Mouse (Mus musculus): ENCODE results near the gene P2rx7. TPM values are rescaled to one million over a fixed set of nuclear protein-coding genes. Genes with fewer than 3 reads are reported as not detected.
"Not testable (repeated sequence)": the region's sequence is repeated elsewhere in the genome, so short reads cannot be mapped to it uniquely, and the experiment has no call there.

The P2rx7 gene
- polyA plus RNA-seq, 1 experiment from 2014 or later = 1.9 TPM

GRCm38 (mm10) chr5:122636958-122637357, 6.8 kb upstream of the P2rx7 start:
- no peaks in the 10 kb centered on the region for H3K36me3 ChIP-seq (ENCODE audit: control insufficient read depth, insufficient read depth, low read length)
- H3K4me2 ChIP-seq (replicated peaks; ENCODE audit: low read depth, low read length) = peak overlapping the region; percentile 11; the same call in 1 of the 2 replicates
- no peak for ATAC-seq (ENCODE audit: insufficient number of reproducible peaks, insufficient read depth, low FRiP score, low read depth)
- 42% methylated on average over 16 of the region's 16 CpGs for whole genome bisulfite sequencing
- H3K27me3 ChIP-seq (ENCODE audit: control insufficient read depth, insufficient read depth, low read length) = no peaks in the 10 kb centered on the region
- H3K27ac ChIP-seq (ENCODE audit: low read length) = no peak overlapping the region
- H3K9ac ChIP-seq (replicated peaks; ENCODE audit: low read depth, low read length) = no peak overlapping the region
- H3K4me3 ChIP-seq (ENCODE audit: low read depth, low read length) = no peak overlapping the region
- H3K9me3 ChIP-seq (ENCODE audit: control insufficient read depth, low read depth, low read length) = no peaks in the 10 kb centered on the region
- H3K4me1 ChIP-seq (ENCODE audit: control insufficient read depth, insufficient read depth, low read length) = no peaks in the 10 kb centered on the region

- H3K9me3 ChIP-seq (ENCODE audit: control insufficient read depth, low read depth, low read length) = no peaks in the 10 kb centered on the region
- no peak overlapping the region for H3K4me3 ChIP-seq (ENCODE audit: low read depth, low read length)
- H3K4me1 ChIP-seq (ENCODE audit: control insufficient read depth, insufficient read depth, low read length) = no peaks in the 10 kb centered on the region
- no peak overlapping the region for H3K27ac ChIP-seq (ENCODE audit: low read length)
- no peak overlapping the region for H3K9ac ChIP-seq (replicated peaks; ENCODE audit: low read depth, low read length)
- 80% methylated on average over 2 of the region's 2 CpGs for WGBS
- no peak for ATAC-seq (ENCODE audit: insufficient number of reproducible peaks, insufficient read depth, low FRiP score, low read depth)
- no peak overlapping the region for H3K4me2 ChIP-seq (replicated peaks; ENCODE audit: low read depth, low read length)
- no peaks in the 10 kb centered on the region for H3K27me3 ChIP-seq (ENCODE audit: control insufficient read depth, insufficient read depth, low read length)
- no peaks in the 10 kb centered on the region for H3K36me3 ChIP-seq (ENCODE audit: control insufficient read depth, insufficient read depth, low read length)
Observed at GRCm38 (mm10) chr5:122638296-122638695, 5.4 kb upstream of the P2rx7 start.

GRCm38 (mm10) chr5:122639517-122639916, 4.2 kb upstream of the P2rx7 start:
- Histone ChIP-seq H3K27me3 (ENCODE audit: control insufficient read depth, insufficient read depth, low read length) (no peaks in the 10 kb centered on the region), H3K9me3 (ENCODE audit: control insufficient read depth, low read depth, low read length) (no peaks in the 10 kb centered on the region), H3K27ac (ENCODE audit: low read length) (no peak overlapping the region), H3K36me3 (ENCODE audit: control insufficient read depth, insufficient read depth, low read length) (no peaks in the 10 kb centered on the region), H3K4me3 (ENCODE audit: low read depth, low read length) (no peak overlapping the region), H3K9ac (replicated peaks; ENCODE audit: low read depth, low read length) (no peak overlapping the region), H3K4me1 (ENCODE audit: control insufficient read depth, insufficient read depth, low read length) (no peaks in the 10 kb centered on the region), H3K4me2 (replicated peaks; ENCODE audit: low read depth, low read length) (no peak overlapping the region)
- 94% methylated on average over 4 of the region's 4 CpGs for WGBS
- ATAC-seq (ENCODE audit: insufficient number of reproducible peaks, insufficient read depth, low FRiP score, low read depth) = no peak

- H3K4me3 ChIP-seq (ENCODE audit: low read depth, low read length) = no peak overlapping the region
- no peak overlapping the region for H3K9ac ChIP-seq (replicated peaks; ENCODE audit: low read depth, low read length)
- no peak overlapping the region for H3K27ac ChIP-seq (ENCODE audit: low read length)
- H3K9me3 ChIP-seq (ENCODE audit: control insufficient read depth, low read depth, low read length) = no peaks in the 10 kb centered on the region
- H3K4me1 ChIP-seq (ENCODE audit: control insufficient read depth, insufficient read depth, low read length) = no peaks in the 10 kb centered on the region
- 89% methylated on average over 5 of the region's 5 CpGs for WGBS
- ATAC-seq (ENCODE audit: insufficient number of reproducible peaks, insufficient read depth, low FRiP score, low read depth) = no peak
- H3K4me2 ChIP-seq (replicated peaks; ENCODE audit: low read depth, low read length) = no peak overlapping the region
- no peaks in the 10 kb centered on the region for H3K36me3 ChIP-seq (ENCODE audit: control insufficient read depth, insufficient read depth, low read length)
- no peaks in the 10 kb centered on the region for H3K27me3 ChIP-seq (ENCODE audit: control insufficient read depth, insufficient read depth, low read length)
Observed at GRCm38 (mm10) chr5:122639986-122640385, 3.7 kb upstream of the P2rx7 start.

GRCm38 (mm10) chr5:122644111-122644607, 448 bp downstream of the P2rx7 start:
- WGBS = 63% methylated on average over 15 of the region's 15 CpGs
- Histone ChIP-seq H3K9me3 (ENCODE audit: control insufficient read depth, low read depth, low read length) (no peaks in the 10 kb centered on the region), H3K9ac (replicated peaks; ENCODE audit: low read depth, low read length) (no peak overlapping the region), H3K4me1 (ENCODE audit: control insufficient read depth, insufficient read depth, low read length) (no peaks in the 10 kb centered on the region), H3K4me3 (ENCODE audit: low read depth, low read length) (no peak overlapping the region), H3K36me3 (ENCODE audit: control insufficient read depth, insufficient read depth, low read length) (no peaks in the 10 kb centered on the region), H3K27me3 (ENCODE audit: control insufficient read depth, insufficient read depth, low read length) (no peaks in the 10 kb centered on the region), H3K4me2 (replicated peaks; ENCODE audit: low read depth, low read length) (0 out of 2 replicates have a peak overlapping the region, but pooled peaks have one; percentile 7), H3K27ac (ENCODE audit: low read length) (no peak overlapping the region)
- no peak for ATAC-seq (ENCODE audit: insufficient number of reproducible peaks, insufficient read depth, low FRiP score, low read depth)

- Histone ChIP-seq H3K9me3 (ENCODE audit: control insufficient read depth, low read depth, low read length) (no peaks in the 10 kb centered on the region), H3K27ac (ENCODE audit: low read length) (no peak overlapping the region), H3K4me1 (ENCODE audit: control insufficient read depth, insufficient read depth, low read length) (no peaks in the 10 kb centered on the region), H3K4me2 (replicated peaks; ENCODE audit: low read depth, low read length) (no peak overlapping the region), H3K27me3 (ENCODE audit: control insufficient read depth, insufficient read depth, low read length) (no peaks in the 10 kb centered on the region), H3K36me3 (ENCODE audit: control insufficient read depth, insufficient read depth, low read length) (no peaks in the 10 kb centered on the region), H3K4me3 (ENCODE audit: low read depth, low read length) (no peak overlapping the region), H3K9ac (replicated peaks; ENCODE audit: low read depth, low read length) (no peak overlapping the region)
- 73% methylated on average over 6 of the region's 6 CpGs for WGBS
- ATAC-seq (ENCODE audit: insufficient number of reproducible peaks, insufficient read depth, low FRiP score, low read depth) = no peak
Observed at GRCm38 (mm10) chr5:122645290-122645689, 1.6 kb downstream of the P2rx7 start.

GRCm38 (mm10) chr5:122646050-122646449, 2.3 kb downstream of the P2rx7 start:
- Histone ChIP-seq H3K4me2 (replicated peaks; ENCODE audit: low read depth, low read length) (no peak overlapping the region), H3K27me3 (ENCODE audit: control insufficient read depth, insufficient read depth, low read length) (no peaks in the 10 kb centered on the region), H3K4me3 (ENCODE audit: low read depth, low read length) (no peak overlapping the region), H3K36me3 (ENCODE audit: control insufficient read depth, insufficient read depth, low read length) (no peaks in the 10 kb centered on the region), H3K9ac (replicated peaks; ENCODE audit: low read depth, low read length) (no peak overlapping the region), H3K4me1 (ENCODE audit: control insufficient read depth, insufficient read depth, low read length) (no peaks in the 10 kb centered on the region), H3K27ac (ENCODE audit: low read length) (no peak overlapping the region), H3K9me3 (ENCODE audit: control insufficient read depth, low read depth, low read length) (no peaks in the 10 kb centered on the region)
- 87% methylated on average over 11 of the region's 11 CpGs for WGBS
- no peak for ATAC-seq (ENCODE audit: insufficient number of reproducible peaks, insufficient read depth, low FRiP score, low read depth)

GRCm38 (mm10) chr5:122647256-122647924, 3.7 kb downstream of the P2rx7 start:
- Histone ChIP-seq H3K9ac (replicated peaks; ENCODE audit: low read depth, low read length) (no peak overlapping the region), H3K4me3 (ENCODE audit: low read depth, low read length) (no peak overlapping the region), H3K36me3 (ENCODE audit: control insufficient read depth, insufficient read depth, low read length) (no peaks in the 10 kb centered on the region), H3K4me1 (ENCODE audit: control insufficient read depth, insufficient read depth, low read length) (0 out of 2 replicates have a peak, but pooled peaks cover 3% of the 10 kb centered on the region), H3K4me2 (replicated peaks; ENCODE audit: low read depth, low read length) (no peak overlapping the region), H3K9me3 (ENCODE audit: control insufficient read depth, low read depth, low read length) (no peaks in the 10 kb centered on the region), H3K27ac (ENCODE audit: low read length) (no peak overlapping the region), H3K27me3 (ENCODE audit: control insufficient read depth, insufficient read depth, low read length) (no peaks in the 10 kb centered on the region)
- 55% methylated on average over 9 of the region's 9 CpGs for WGBS
- no peak for ATAC-seq (ENCODE audit: insufficient number of reproducible peaks, insufficient read depth, low FRiP score, low read depth)

- H3K27me3 ChIP-seq (ENCODE audit: control insufficient read depth, insufficient read depth, low read length) = not testable (repeated sequence)
- WGBS = 91% methylated on average over 14 of the region's 14 CpGs
Observed at GRCm38 (mm10) chr5:122647952-122648374, 4.3 kb downstream of the P2rx7 start.

More at GRCm38 (mm10) chr5:122647952-122648374, 4.3 kb downstream of the P2rx7 start:
- H3K36me3 ChIP-seq (ENCODE audit: control insufficient read depth, insufficient read depth, low read length); H3K4me2 ChIP-seq (replicated peaks; ENCODE audit: low read depth, low read length); H3K4me1 ChIP-seq (ENCODE audit: control insufficient read depth, insufficient read depth, low read length); H3K9ac ChIP-seq (replicated peaks; ENCODE audit: low read depth, low read length); H3K4me3 ChIP-seq (ENCODE audit: low read depth, low read length); H3K27ac ChIP-seq (ENCODE audit: low read length); ATAC-seq (ENCODE audit: insufficient number of reproducible peaks, insufficient read depth, low FRiP score, low read depth); H3K9me3 ChIP-seq (ENCODE audit: control insufficient read depth, low read depth, low read length): not testable (repeated sequence)
